Mouse (Mus musculus) right cerebral cortex, adult 2 months (tissue): Measurements from ENCODE around the gene Ap3d1.

Experiments
- DNase-seq, 2 experiments: peaks; one replicate each; pipeline ENCODE4 v3.0.0; 2021 to 2022; ENCODE audit warnings: low spot score in 2 of 2

Gene Ap3d1

DNA sequence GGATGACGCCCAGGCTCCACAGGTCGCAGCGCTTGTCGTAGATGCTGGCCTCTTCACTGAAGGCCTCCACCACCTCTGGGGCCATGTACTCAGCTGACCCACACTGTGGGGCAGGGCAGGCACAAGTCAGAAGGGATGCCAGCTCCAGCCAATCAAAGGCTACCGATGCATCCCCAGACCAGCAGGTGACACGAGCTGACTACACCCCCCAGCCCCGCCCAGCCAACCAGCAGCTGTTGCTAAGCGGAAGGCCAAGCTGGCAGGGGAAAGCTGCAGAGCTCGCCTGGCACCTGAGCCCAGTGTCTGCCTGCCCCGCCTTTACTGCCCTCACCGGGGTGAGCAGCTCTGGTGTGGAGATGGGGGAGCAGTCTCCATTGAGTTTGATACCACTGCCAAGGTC, 73.5 kb downstream of the Ap3d1 start:
- DNase-seq: no peak

DNA sequence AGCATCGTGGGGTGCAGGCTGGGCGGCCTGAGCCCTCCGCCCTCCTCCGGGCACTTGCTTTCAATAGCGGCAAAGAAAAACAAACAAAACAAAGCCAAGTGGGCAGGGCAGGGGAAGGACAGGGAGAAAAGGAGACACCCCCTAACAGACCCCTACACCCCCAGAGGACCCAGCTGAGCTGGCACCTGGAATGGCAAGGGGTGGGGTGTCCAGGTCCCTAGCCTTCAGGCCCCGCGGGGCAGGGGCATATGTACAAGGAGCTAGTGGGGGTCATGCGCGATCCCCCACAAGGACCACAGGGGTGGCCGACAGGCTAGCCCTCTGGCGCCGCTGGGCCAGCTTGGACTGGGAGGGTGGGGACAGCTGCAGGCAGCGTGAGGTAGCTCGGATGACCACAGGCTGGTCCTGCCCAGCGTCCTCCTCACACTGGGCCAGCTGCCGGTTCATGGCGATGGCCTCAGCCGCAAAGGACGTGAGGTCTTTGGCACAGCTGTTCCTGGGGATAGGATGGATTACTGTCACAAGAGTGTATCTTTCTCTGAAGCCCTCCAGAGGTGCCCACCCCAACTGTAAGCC, 75.1 kb downstream of the Ap3d1 start:
- no peak for DNase-seq

- DNase-seq: no peak
Observed at GRCm38 (mm10) chr10:80665981-80666733, 75.9 kb downstream of the Ap3d1 start.

- DNase-seq: no peak
Observed at GRCm38 (mm10) chr10:80665459-80665858, 76.6 kb downstream of the Ap3d1 start.

GRCm38 (mm10) chr10:80665016-80665380, 77.1 kb downstream of the Ap3d1 start:
- DNase-seq: no peak

DNA sequence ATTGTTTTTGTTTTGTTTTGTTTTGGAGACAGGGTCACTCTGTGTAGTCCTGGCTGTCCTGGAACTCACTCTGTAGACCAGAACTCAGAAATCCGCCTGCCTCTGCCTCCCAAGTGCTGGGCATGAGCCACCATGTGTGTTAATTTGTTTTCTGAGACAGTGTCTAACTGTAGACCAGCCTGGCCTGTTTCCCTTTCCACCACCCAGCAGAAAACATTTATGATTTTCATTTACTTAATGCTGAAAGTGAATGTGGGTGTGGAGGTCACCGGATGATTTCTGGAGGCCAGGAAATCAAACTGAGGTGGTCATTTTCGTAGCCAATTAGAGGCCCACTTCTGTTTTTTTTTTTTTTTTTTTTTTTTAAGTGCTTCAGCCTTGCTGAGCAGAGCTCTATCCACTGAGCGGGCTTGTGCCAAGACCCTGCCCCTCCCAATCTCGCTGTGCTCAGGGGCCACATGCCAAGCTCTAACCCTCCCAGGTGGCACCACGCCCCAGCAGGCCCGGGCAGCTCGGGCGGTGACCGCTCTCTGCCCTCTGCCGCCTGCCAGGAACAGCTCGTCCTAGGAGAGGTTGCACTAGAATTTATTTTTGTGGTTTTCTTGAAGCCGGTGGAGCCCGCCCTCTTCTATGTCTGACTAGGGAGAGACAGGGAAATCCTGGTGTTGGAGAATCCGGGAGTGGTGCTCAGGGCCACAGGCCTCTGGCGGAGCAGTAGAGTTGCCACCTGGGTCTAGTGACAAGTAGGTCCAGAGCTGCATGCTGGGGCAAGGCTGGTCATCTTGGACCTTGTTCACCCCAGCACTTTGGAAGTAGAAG, 77.7 kb downstream of the Ap3d1 start:
- peak in 1 of 2 experiments; percentile 36 for DNase-seq

GRCm38 (mm10) chr10:80663485-80664196, 78.4 kb downstream of the Ap3d1 start:
- no peak for DNase-seq

DNA sequence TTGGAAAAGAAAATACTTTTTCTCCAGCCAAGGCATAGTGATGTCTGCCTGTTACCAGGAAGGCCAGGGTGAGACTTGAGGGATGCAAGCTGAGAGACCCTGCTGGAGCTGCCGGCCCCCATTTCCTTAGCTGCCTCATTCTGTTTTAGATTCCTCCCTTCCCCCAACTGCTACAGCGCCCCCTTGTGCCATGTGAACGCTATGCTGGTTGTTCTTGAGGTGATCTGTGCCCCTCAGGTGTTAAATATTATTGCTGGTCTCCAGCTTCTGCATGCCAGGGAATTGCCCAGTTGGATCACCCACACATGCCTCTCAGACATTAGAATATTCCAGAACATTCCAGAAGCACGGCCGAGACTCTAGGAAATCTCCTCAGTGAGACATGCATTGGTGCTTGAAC, 80.9 kb downstream of the Ap3d1 start:
- no peak for DNase-seq

DNA sequence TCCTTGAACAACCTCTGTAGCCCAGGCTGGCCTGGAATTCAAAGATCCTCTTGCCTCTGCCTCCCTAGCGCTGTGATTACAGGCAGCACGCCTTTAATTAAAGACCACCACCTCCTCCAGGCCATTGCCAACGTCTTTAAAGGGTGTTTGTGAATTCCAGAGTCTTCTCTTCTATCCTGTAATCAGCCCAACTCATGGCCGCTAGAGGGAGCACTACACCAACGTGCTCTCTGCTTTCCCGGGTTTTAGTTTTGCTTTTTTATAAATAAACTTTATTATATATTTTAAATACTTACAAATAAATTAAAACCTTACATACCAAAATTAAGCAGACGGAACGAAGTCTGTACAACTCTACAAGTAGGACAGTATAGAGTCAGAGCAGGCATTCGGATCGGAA, 82.9 kb downstream of the Ap3d1 start:
- peak; percentile 84 to 90 for DNase-seq

DNA sequence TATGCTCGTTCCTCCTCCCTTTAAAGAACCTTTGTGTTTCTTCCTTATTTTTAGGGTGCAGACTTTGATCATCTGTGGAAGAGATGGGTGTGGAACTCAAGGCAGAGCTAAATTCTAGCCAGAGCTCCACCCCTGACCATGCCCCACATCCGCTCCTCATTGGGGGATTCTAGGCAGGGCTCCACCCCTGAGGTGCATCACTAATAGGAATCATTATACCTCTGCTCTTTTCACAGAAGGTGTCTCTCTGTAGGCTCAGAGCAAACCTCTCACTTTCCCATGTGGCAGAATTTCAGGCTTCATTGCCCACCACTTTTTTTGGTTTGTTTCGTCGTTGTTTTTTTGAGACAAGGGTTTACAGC, 83.2 kb downstream of the Ap3d1 start:
- DNase-seq: no peak

DNA sequence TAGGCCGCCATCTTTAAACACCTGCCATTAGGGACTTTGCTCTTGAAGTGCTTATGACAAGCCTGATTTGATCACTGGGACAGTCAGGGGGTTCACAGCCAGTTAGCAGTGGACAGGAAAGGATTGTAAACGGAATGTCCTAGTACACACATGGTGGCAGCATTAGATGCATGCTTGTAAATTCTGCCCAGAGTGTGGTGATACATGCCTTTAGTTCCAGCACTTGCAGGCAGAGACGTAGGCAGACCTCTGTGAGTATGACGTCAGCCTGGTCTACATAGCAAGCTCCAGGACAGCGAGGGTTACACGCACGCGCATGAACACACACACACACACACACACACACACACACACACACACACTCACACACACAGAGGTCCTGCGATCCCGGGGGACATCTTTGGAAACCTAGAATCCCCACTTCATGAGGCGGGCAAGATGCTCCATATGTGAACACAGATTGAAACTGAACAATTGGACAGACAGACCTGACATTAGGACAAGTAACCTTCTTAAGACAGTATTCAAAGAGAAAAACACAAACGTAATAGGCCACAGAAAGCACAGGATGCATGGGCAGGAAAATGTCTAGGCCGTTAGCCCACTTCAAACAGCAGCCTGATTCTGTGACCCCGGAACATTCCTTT, 83.7 kb downstream of the Ap3d1 start:
- no peak for DNase-seq
